Mouse (Mus musculus) embryo, embryonic 10 days (tissue): Measurements from ENCODE around the gene Pias3.
"Not testable (repeated sequence)": the region's sequence is repeated elsewhere in the genome, so short reads cannot be mapped to it uniquely, and the experiment has no call there.

Experiments
- DNase-seq: peaks from one replicate; pipeline ENCODE4 v3.0.0-alpha.2; 2015; ENCODE audit warnings: low spot score

The Pias3 gene

DNA sequence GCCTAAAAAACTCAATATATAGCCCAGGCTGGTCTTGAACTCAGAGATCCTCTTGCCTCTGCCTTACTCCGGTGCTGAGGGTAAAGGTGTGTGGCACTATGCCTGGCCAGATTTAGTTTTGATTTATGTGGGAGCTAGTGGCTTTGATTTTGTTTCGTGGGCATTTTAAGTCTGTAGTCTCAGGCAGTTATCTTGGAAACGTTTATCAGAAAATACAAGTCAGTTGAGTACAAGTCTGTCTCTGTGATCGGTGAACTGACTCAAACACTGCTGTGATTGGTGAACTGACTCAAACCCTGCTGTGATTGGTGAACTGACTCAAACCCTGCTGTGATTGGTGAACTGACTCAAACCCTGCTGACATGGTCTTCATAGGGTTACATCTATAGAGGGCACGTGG, 34.6 kb downstream of the Pias3 start:
- no peak for DNase-seq

GRCm38 (mm10) chr3:96733984-96734383, 37.8 kb downstream of the Pias3 start:
- no peak for DNase-seq

GRCm38 (mm10) chr3:96735200-96735599, 39.0 kb downstream of the Pias3 start:
- DNase-seq, result no peak

DNA sequence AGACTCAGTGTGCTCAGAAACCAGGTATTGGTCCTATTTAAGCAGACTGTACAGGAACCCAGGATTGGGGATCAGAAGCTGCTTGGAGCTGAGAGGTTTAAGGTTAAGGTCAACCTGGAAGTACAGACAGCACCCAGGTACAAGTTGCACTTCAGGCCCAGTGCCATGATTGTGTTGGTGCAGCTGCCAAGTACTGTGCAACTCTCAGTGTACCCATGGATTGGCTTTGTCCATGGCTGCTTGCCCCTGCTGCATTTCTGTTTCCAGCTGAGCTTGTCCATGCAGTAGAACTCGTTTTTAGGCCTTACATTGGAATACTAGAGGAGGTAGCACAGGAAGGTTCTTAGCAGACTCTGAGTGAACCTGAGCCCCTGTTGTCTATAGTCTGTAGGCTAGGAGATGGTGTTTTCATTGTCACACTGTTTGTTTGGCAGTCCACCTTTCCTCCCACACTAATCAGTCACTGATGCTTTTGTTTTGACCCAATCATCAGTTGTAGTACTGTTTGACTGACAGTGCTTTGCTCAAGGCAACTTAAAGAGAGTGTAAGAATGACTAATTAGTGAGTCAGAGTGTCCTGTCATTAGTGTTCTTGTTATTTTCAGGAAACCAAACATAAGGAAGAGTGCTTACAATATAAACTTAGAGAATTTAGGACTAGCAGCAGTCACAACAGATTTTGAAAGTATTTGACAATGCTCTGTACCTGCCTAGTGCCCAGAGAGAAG, 41.0 kb downstream of the Pias3 start:
- no peak for DNase-seq

GRCm38 (mm10) chr3:96737995-96738394, 41.8 kb downstream of the Pias3 start:
- peak; percentile 36 for DNase-seq

GRCm38 (mm10) chr3:96740279-96740678, 44.1 kb downstream of the Pias3 start:
- DNase-seq, result not testable (repeated sequence)

GRCm38 (mm10) chr3:96744348-96744747, 48.2 kb downstream of the Pias3 start:
- no peak for DNase-seq

DNA sequence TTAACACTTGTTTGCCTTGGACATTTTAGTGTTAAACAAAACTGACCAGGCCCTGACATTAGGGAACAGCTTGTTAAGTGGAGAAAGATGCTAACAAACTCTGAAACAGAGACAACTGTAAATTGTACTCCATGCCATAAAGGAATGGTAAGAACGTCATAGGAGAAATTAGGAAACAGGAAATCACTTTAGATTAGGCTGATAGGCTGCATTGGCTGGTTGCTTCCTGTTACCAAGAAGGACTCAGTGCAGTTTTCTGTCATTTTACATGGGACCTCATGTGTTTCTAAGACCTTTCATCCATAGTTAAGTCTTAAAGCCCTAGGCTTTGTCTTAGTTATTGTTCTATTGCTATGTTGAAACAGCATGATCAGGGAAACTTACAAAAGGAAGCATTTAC, 50.6 kb downstream of the Pias3 start:
- no peak for DNase-seq
